Mouse (Mus musculus): ENCODE measurements around the gene Cd200r2. TPM values are rescaled to one million over a fixed set of nuclear protein-coding genes. Genes with fewer than 3 reads are reported as not detected.
"Not testable (repeated sequence)": the region's sequence is repeated elsewhere in the genome, so short reads cannot be mapped to it uniquely, and the experiment has no call there.

Cd200r2 gene
- not detected in 2 replicates for polyA plus RNA-seq (2012)

GRCm38 (mm10) chr16:44866797-44867196 is at the start of gene Cd200r2:
Gene Cd200r2, plus strand, starts transcription at chr16:44867097.
- no peak within 1 kb of the TSS for H3K4me3 ChIP-seq (replicated peaks)
- no peaks in the 10 kb centered on the region for H3K36me3 ChIP-seq (ENCODE audit: control insufficient read depth)
- H3K9me3 ChIP-seq (ENCODE audit: control insufficient read depth, low read length), result no peaks in the 10 kb centered on the region
- no peaks in the 10 kb centered on the region for H3K4me1 ChIP-seq (ENCODE audit: control insufficient read depth)
- H3K27me3 ChIP-seq (ENCODE audit: control insufficient read depth), result no peaks in the 10 kb centered on the region
- no peak for TF ChIP-seq TAL1 (IDR thresholded peaks at IDR 0.05; ENCODE audit: low read length)
- no peak for TF ChIP-seq GATA1 (IDR thresholded peaks at IDR 0.05; ENCODE audit: low read length)

- TF ChIP-seq GATA1 (IDR thresholded peaks at IDR 0.05; ENCODE audit: low read length) (no peak), TAL1 (IDR thresholded peaks at IDR 0.05; ENCODE audit: low read length) (no peak)
- no peaks in the 10 kb centered on the region for H3K27me3 ChIP-seq (ENCODE audit: control insufficient read depth)
- H3K4me3 ChIP-seq (replicated peaks), result no peak overlapping the region
- no peaks in the 10 kb centered on the region for H3K36me3 ChIP-seq (ENCODE audit: control insufficient read depth)
- no peaks in the 10 kb centered on the region for H3K9me3 ChIP-seq (ENCODE audit: control insufficient read depth, low read length)
- no peaks in the 10 kb centered on the region for H3K4me1 ChIP-seq (ENCODE audit: control insufficient read depth)
Observed at GRCm38 (mm10) chr16:44818010-44818409, 48.9 kb upstream of the Cd200r2 start.

GRCm38 (mm10) chr16:44820545-44820944 is 46.4 kb upstream of the Cd200r2 start:
- no peak for TF ChIP-seq GATA1 (IDR thresholded peaks at IDR 0.05; ENCODE audit: low read length)
- TF ChIP-seq TAL1 (IDR thresholded peaks at IDR 0.05; ENCODE audit: low read length), result no peak
- Histone ChIP-seq H3K27me3 (ENCODE audit: control insufficient read depth) (no peaks in the 10 kb centered on the region), H3K4me1 (ENCODE audit: control insufficient read depth) (no peaks in the 10 kb centered on the region), H3K36me3 (ENCODE audit: control insufficient read depth) (no peaks in the 10 kb centered on the region), H3K4me3 (replicated peaks) (no peak overlapping the region), H3K9me3 (ENCODE audit: control insufficient read depth, low read length) (no peaks in the 10 kb centered on the region)

GRCm38 (mm10) chr16:44832286-44832685 is 34.6 kb upstream of the Cd200r2 start:
- Histone ChIP-seq H3K27me3 (ENCODE audit: control insufficient read depth) (no peaks in the 10 kb centered on the region), H3K36me3 (ENCODE audit: control insufficient read depth) (no peaks in the 10 kb centered on the region), H3K4me1 (ENCODE audit: control insufficient read depth) (no peaks in the 10 kb centered on the region), H3K4me3 (replicated peaks) (no peak overlapping the region), H3K9me3 (ENCODE audit: control insufficient read depth, low read length) (no peaks in the 10 kb centered on the region)
- no peak for TF ChIP-seq GATA1 (IDR thresholded peaks at IDR 0.05; ENCODE audit: low read length)

- H3K9me3 ChIP-seq (ENCODE audit: control insufficient read depth, low read length); H3K36me3 ChIP-seq (ENCODE audit: control insufficient read depth); H3K4me3 ChIP-seq (replicated peaks); H3K27me3 ChIP-seq (ENCODE audit: control insufficient read depth); H3K4me1 ChIP-seq (ENCODE audit: control insufficient read depth): not testable (repeated sequence)
Observed at GRCm38 (mm10) chr16:44833189-44833588, 33.7 kb upstream of the Cd200r2 start.

- no peaks in the 10 kb centered on the region for H3K36me3 ChIP-seq (ENCODE audit: control insufficient read depth)
- H3K4me3 ChIP-seq (replicated peaks), result no peak overlapping the region
- H3K9me3 ChIP-seq (ENCODE audit: control insufficient read depth, low read length), result no peaks in the 10 kb centered on the region
- no peaks in the 10 kb centered on the region for H3K27me3 ChIP-seq (ENCODE audit: control insufficient read depth)
- TF ChIP-seq GATA1 (IDR thresholded peaks at IDR 0.05; ENCODE audit: low read length) (no peak), TAL1 (IDR thresholded peaks at IDR 0.05; ENCODE audit: low read length) (no peak)
- no peaks in the 10 kb centered on the region for H3K4me1 ChIP-seq (ENCODE audit: control insufficient read depth)
Observed at GRCm38 (mm10) chr16:44875178-44875577, 8.3 kb downstream of the Cd200r2 start.

- Histone ChIP-seq H3K4me3 (replicated peaks) (no peak overlapping the region), H3K27me3 (ENCODE audit: control insufficient read depth) (no peaks in the 10 kb centered on the region), H3K9me3 (ENCODE audit: control insufficient read depth, low read length) (no peaks in the 10 kb centered on the region), H3K4me1 (ENCODE audit: control insufficient read depth) (no peaks in the 10 kb centered on the region), H3K36me3 (ENCODE audit: control insufficient read depth) (no peaks in the 10 kb centered on the region)
- TF ChIP-seq GATA1 (IDR thresholded peaks at IDR 0.05; ENCODE audit: low read length) (no peak), TAL1 (IDR thresholded peaks at IDR 0.05; ENCODE audit: low read length) (no peak)
Observed at GRCm38 (mm10) chr16:44876625-44877024, 9.7 kb downstream of the Cd200r2 start.

- TF ChIP-seq TAL1 (IDR thresholded peaks at IDR 0.05; ENCODE audit: low read length), result no peak
- TF ChIP-seq GATA1 (IDR thresholded peaks at IDR 0.05; ENCODE audit: low read length), result no peak
- Histone ChIP-seq H3K4me1 (ENCODE audit: control insufficient read depth) (no peaks in the 10 kb centered on the region), H3K9me3 (ENCODE audit: control insufficient read depth, low read length) (no peaks in the 10 kb centered on the region), H3K36me3 (ENCODE audit: control insufficient read depth) (no peaks in the 10 kb centered on the region), H3K4me3 (replicated peaks) (no peak overlapping the region), H3K27me3 (ENCODE audit: control insufficient read depth) (no peaks in the 10 kb centered on the region)
Observed at GRCm38 (mm10) chr16:44877595-44877994, 10.7 kb downstream of the Cd200r2 start.

GRCm38 (mm10) chr16:44890814-44891213 is 23.9 kb downstream of the Cd200r2 start:
- no peaks in the 10 kb centered on the region for H3K4me1 ChIP-seq (ENCODE audit: control insufficient read depth)
- no peak for TF ChIP-seq GATA1 (IDR thresholded peaks at IDR 0.05; ENCODE audit: low read length)
- no peaks in the 10 kb centered on the region for H3K9me3 ChIP-seq (ENCODE audit: control insufficient read depth, low read length)
- H3K36me3 ChIP-seq (ENCODE audit: control insufficient read depth), result no peaks in the 10 kb centered on the region
- no peaks in the 10 kb centered on the region for H3K27me3 ChIP-seq (ENCODE audit: control insufficient read depth)
- no peak overlapping the region for H3K4me3 ChIP-seq (replicated peaks)

- no peaks in the 10 kb centered on the region for H3K9me3 ChIP-seq (ENCODE audit: control insufficient read depth, low read length)
- H3K36me3 ChIP-seq (ENCODE audit: control insufficient read depth), result no peaks in the 10 kb centered on the region
- H3K4me3 ChIP-seq (replicated peaks), result no peak overlapping the region
- H3K4me1 ChIP-seq (ENCODE audit: control insufficient read depth), result no peaks in the 10 kb centered on the region
- TF ChIP-seq TAL1 (IDR thresholded peaks at IDR 0.05; ENCODE audit: low read length) (no peak), GATA1 (IDR thresholded peaks at IDR 0.05; ENCODE audit: low read length) (no peak)
- no peaks in the 10 kb centered on the region for H3K27me3 ChIP-seq (ENCODE audit: control insufficient read depth)
Observed at GRCm38 (mm10) chr16:44932016-44932415, 65.1 kb downstream of the Cd200r2 start.
